Mouse (Mus musculus) embryonic facial prominence, embryonic 15.5 days (tissue): ENCODE data around the gene Rrp9. TPM values are rescaled to one million over a fixed set of nuclear protein-coding genes. Genes with fewer than 3 reads are reported as not detected.

ENCODE experiments used
- ATAC-seq: fragments of 200-750 bp; cut with Nextera tagmentation; 2 replicates; pipeline ENCODE4 v1.8.0; 2017; ENCODE audit warnings: low read depth, moderate TSS enrichment; ENCODE audit not compliant: insufficient number of reproducible peaks, low FRiP score, low TSS enrichment
- H3K27ac ChIP-seq: fragments of 300-500 bp; sonication (generic); replicated peaks from 2 replicates; pipeline ENCODE4 v1.5.1; 2015; ENCODE audit warnings: mild to moderate bottlenecking, inconsistent platforms
- H3K27me3 ChIP-seq: fragments of 300-500 bp; sonication (generic); 2 replicates; pipeline ENCODE4 v1.6.1; 2015; ENCODE audit warnings: inconsistent platforms
- H3K36me3 ChIP-seq: fragments of 300-500 bp; sonication (generic); 2 replicates; pipeline ENCODE4 v1.6.1; 2015; ENCODE audit warnings: mild to moderate bottlenecking, inconsistent platforms
- H3K4me1 ChIP-seq: fragments of 300-500 bp; sonication (generic); 2 replicates; pipeline ENCODE4 v1.6.1; 2015; ENCODE audit warnings: inconsistent platforms
- H3K4me2 ChIP-seq: fragments of 300-500 bp; sonication (generic); replicated peaks from 2 replicates; pipeline ENCODE4 v1.6.1; 2015; ENCODE audit warnings: mild to moderate bottlenecking, inconsistent platforms
- H3K4me3 ChIP-seq: fragments of 300-500 bp; sonication (generic); replicated peaks from 2 replicates; pipeline ENCODE4 v1.5.1; 2015; ENCODE audit warnings: mild to moderate bottlenecking, inconsistent platforms
- H3K9ac ChIP-seq: fragments of 300-500 bp; sonication (generic); 2 replicates; pipeline ENCODE4 v1.6.1; 2015; ENCODE audit warnings: inconsistent platforms
- H3K9me3 ChIP-seq: fragments of 300-500 bp; sonication (generic); replicated peaks from 2 replicates; pipeline ENCODE4 v1.6.1; 2016; ENCODE audit warnings: inconsistent platforms
- WGBS: fragments of 180-500 bp; shearing (Covaris S2); methylation state at CpG from one replicate; pipeline ENCODE4 v1.1.7; 2015; 5-methylcytosine and 5-hydroxymethylcytosine counted together
- polyA plus RNA-seq: library from polyadenylated mRNA; unstranded; fragments of >200 nt; fragmentation: Nextera tagmentation; extraction: Ambion mirVana; gene quantifications from 2 replicates; pipeline ENCODE4 v1.2.1, GENCODE M21; 2015

Rrp9 gene
- polyA plus RNA-seq, 1 experiment from 2014 or later: 44.9 TPM

GRCm38 (mm10) chr9:106449947-106450346, 25.8 kb upstream of the Rrp9 start:
- ATAC-seq: no peak
- Histone ChIP-seq H3K4me1 (peaks cover 88% of the 10 kb centered on the region), H3K9ac (peak overlapping the region; percentile 15), H3K27me3 (no peaks in the 10 kb centered on the region), H3K4me3 (no peak overlapping the region), H3K36me3 (no peaks in the 10 kb centered on the region), H3K9me3 (no peaks in the 10 kb centered on the region), H3K27ac (peak overlapping the region; percentile 66; the same call in 1 of the 2 replicates), H3K4me2 (peak overlapping the region; percentile 28; the same call in 1 of the 2 replicates)
- 81% methylated on average over 8 of the region's 8 CpGs for WGBS

- Histone ChIP-seq H3K27ac (peak overlapping the region; percentile 66; the same call in 1 of the 2 replicates), H3K4me1 (peaks cover 89% of the 10 kb centered on the region), H3K36me3 (no peaks in the 10 kb centered on the region), H3K4me3 (no peak overlapping the region; the same call in 1 of the 2 replicates), H3K27me3 (no peaks in the 10 kb centered on the region), H3K9me3 (no peaks in the 10 kb centered on the region), H3K4me2 (peak overlapping the region; percentile 28), H3K9ac (no peak overlapping the region)
- 7% methylated on average over 9 of the region's 9 CpGs for WGBS
- no peak for ATAC-seq
These were observed 25.1 kb upstream of the Rrp9 start for GRCm38 (mm10) chr9:106450661-106451060.

- no peaks in the 10 kb centered on the region for H3K36me3 ChIP-seq
- H3K4me1 ChIP-seq: peaks cover 89% of the 10 kb centered on the region
- H3K27ac ChIP-seq: no peak overlapping the region
- H3K9me3 ChIP-seq: no peaks in the 10 kb centered on the region
- no peak overlapping the region for H3K9ac ChIP-seq
- H3K4me3 ChIP-seq: no peak overlapping the region
- H3K4me2 ChIP-seq: peak overlapping the region; percentile 28; the same call in 1 of the 2 replicates
- no peaks in the 10 kb centered on the region for H3K27me3 ChIP-seq
- ATAC-seq: no peak
- whole genome bisulfite sequencing: 72% methylated on average over 11 of the region's 11 CpGs
These were observed 24.5 kb upstream of the Rrp9 start for GRCm38 (mm10) chr9:106451298-106451697.

GRCm38 (mm10) chr9:106451899-106452298, 23.9 kb upstream of the Rrp9 start:
- no peak overlapping the region for H3K27ac ChIP-seq
- H3K4me2 ChIP-seq: no peak overlapping the region
- no peaks in the 10 kb centered on the region for H3K9me3 ChIP-seq
- no peak overlapping the region for H3K9ac ChIP-seq
- H3K4me3 ChIP-seq: no peak overlapping the region
- H3K36me3 ChIP-seq: no peaks in the 10 kb centered on the region
- no peaks in the 10 kb centered on the region for H3K27me3 ChIP-seq
- ATAC-seq: no peak
- H3K4me1 ChIP-seq: peaks cover 89% of the 10 kb centered on the region
- WGBS: 49% methylated on average over 2 of the region's 2 CpGs

- Histone ChIP-seq H3K9ac (no peak overlapping the region), H3K27ac (no peak overlapping the region), H3K4me1 (peaks cover 91% of the 10 kb centered on the region), H3K4me2 (no peak overlapping the region), H3K4me3 (0 out of 2 replicates have a peak overlapping the region, but pooled peaks have one; percentile 70), H3K9me3 (no peaks in the 10 kb centered on the region), H3K36me3 (no peaks in the 10 kb centered on the region), H3K27me3 (no peaks in the 10 kb centered on the region)
- ATAC-seq: no peak
- WGBS: 33% methylated on average over 6 of the region's 6 CpGs
These were observed 23.4 kb upstream of the Rrp9 start for GRCm38 (mm10) chr9:106452351-106452750.

GRCm38 (mm10) chr9:106452821-106453220, 22.9 kb upstream of the Rrp9 start:
- H3K9ac ChIP-seq: no peak overlapping the region
- peak overlapping the region; percentile 89 for H3K4me2 ChIP-seq
- H3K36me3 ChIP-seq: no peaks in the 10 kb centered on the region
- 2% methylated on average over 6 of the region's 7 CpGs for WGBS
- no peaks in the 10 kb centered on the region for H3K9me3 ChIP-seq
- peaks cover 92% of the 10 kb centered on the region for H3K4me1 ChIP-seq
- peak overlapping the region; percentile 70 for H3K4me3 ChIP-seq
- ATAC-seq: no peak
- 0 out of 2 replicates have a peak overlapping the region, but pooled peaks have one; percentile 90 for H3K27ac ChIP-seq
- H3K27me3 ChIP-seq: no peaks in the 10 kb centered on the region

GRCm38 (mm10) chr9:106453271-106454070, 22.3 kb upstream of the Rrp9 start, which contains the start of gene Pcbp4:
Gene Pcbp4 (plus strand): TSS chr9:106453291.
- no peaks in the 10 kb centered on the region for H3K27me3 ChIP-seq
- peak within 1 kb of the TSS; percentile 89 for H3K4me2 ChIP-seq
- peak within 1 kb of the TSS; percentile 70 for H3K4me3 ChIP-seq
- peak; percentile 73 for ATAC-seq
- no peaks in the 10 kb centered on the region for H3K9me3 ChIP-seq
- peak within 1 kb of the TSS; percentile 90 for H3K27ac ChIP-seq
- peak within 1 kb of the TSS; percentile 60 for H3K9ac ChIP-seq
- H3K4me1 ChIP-seq: peaks cover 92% of the 10 kb centered on the region
- H3K36me3 ChIP-seq: no peaks in the 10 kb centered on the region
- WGBS: under 1% methylated on average over 48 of the region's 74 CpGs

GRCm38 (mm10) chr9:106454071-106454761, 21.5 kb upstream of the Rrp9 start:
- peak overlapping the region; percentile 90 for H3K27ac ChIP-seq
- H3K4me1 ChIP-seq: peaks cover 84% of the 10 kb centered on the region
- H3K36me3 ChIP-seq: no peaks in the 10 kb centered on the region
- no peaks in the 10 kb centered on the region for H3K27me3 ChIP-seq
- 2% methylated on average over 19 of the region's 20 CpGs for WGBS
- H3K4me2 ChIP-seq: peak overlapping the region; percentile 89
- ATAC-seq: peak; percentile 13; the same call in 1 of the 2 replicates
- peak overlapping the region; percentile 60 for H3K9ac ChIP-seq
- H3K4me3 ChIP-seq: peak overlapping the region; percentile 70
- H3K9me3 ChIP-seq: no peaks in the 10 kb centered on the region

GRCm38 (mm10) chr9:106454888-106455681, 20.7 kb upstream of the Rrp9 start:
- peaks cover 77% of the 10 kb centered on the region for H3K4me1 ChIP-seq
- no peak; the same call in 1 of the 2 replicates for ATAC-seq
- H3K27ac ChIP-seq: peak overlapping the region; percentile 90
- peak overlapping the region; percentile 89 for H3K4me2 ChIP-seq
- no peaks in the 10 kb centered on the region for H3K27me3 ChIP-seq
- H3K9ac ChIP-seq: peak overlapping the region; percentile 60
- 3% methylated on average over 17 of the region's 17 CpGs for WGBS
- peak overlapping the region; percentile 70 for H3K4me3 ChIP-seq
- H3K36me3 ChIP-seq: no peaks in the 10 kb centered on the region
- no peaks in the 10 kb centered on the region for H3K9me3 ChIP-seq

GRCm38 (mm10) chr9:106456325-106457162, 19.2 kb upstream of the Rrp9 start:
- H3K4me1 ChIP-seq: peaks cover 62% of the 10 kb centered on the region
- H3K27ac ChIP-seq: peak overlapping the region; percentile 90
- peak overlapping the region; percentile 89 for H3K4me2 ChIP-seq
- no peaks in the 10 kb centered on the region for H3K27me3 ChIP-seq
- H3K36me3 ChIP-seq: peaks cover 7% of the 10 kb centered on the region
- no peak overlapping the region for H3K9ac ChIP-seq
- 31% methylated on average over 15 of the region's 15 CpGs for WGBS
- ATAC-seq: peak; percentile 5; the same call in 1 of the 2 replicates
- peak overlapping the region; percentile 70 for H3K4me3 ChIP-seq
- H3K9me3 ChIP-seq: no peaks in the 10 kb centered on the region
